Mouse (Mus musculus): ENCODE measurements at regions not wholly inside any gene's neighbourhood (a gene's known extent, or its start where the extent isn't known, plus 50 kb on each side); places are given as distances from the start of the nearest gene placed in this dataset.

DNA sequence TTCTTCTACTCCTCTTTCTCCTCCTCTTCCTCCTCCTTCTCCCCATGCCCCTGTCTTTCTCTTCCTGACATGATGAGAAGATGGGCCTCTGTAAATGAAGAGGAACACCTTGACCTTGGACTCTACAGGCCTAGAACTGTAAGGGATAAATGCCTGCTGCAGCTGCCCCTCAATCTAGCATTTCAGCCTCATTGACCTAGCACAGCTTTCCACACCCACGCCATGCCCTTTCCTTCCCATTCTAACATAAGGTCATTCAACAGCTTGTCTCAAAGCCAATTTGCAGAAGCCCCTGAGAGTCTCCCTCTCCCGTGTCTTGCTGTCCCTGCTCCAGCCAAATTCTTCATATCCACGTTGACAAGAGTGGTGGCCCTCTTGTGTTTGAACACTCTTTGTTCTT is 63.8 kb upstream of the Dscam start:
- no peak overlapping the region for H3K4me2 ChIP-seq (replicated peaks; ENCODE audit: low read depth, low read length, severe bottlenecking)
- ATAC-seq (ENCODE audit: low FRiP score, low read depth): no peak
- H3K27ac ChIP-seq (replicated peaks; ENCODE audit: low read depth, low read length): no peak overlapping the region
- DNase-seq (ENCODE audit: low spot score): no peak
- H3K9me3 ChIP-seq (ENCODE audit: control insufficient read depth, low read length): no peaks in the 10 kb centered on the region
- H3K4me3 ChIP-seq (replicated peaks; ENCODE audit: low read length): no peak overlapping the region
- no peaks in the 10 kb centered on the region for H3K27me3 ChIP-seq (ENCODE audit: control insufficient read depth, insufficient read depth, low read length)
- 65% methylated on average over 3 of the region's 3 CpGs for WGBS
- no peak for TF ChIP-seq POLR2A (IDR thresholded peaks at IDR 0.05; ENCODE audit: borderline replicate concordance, extremely low read depth, insufficient read depth, insufficient read length)
- no peaks in the 10 kb centered on the region for H3K4me1 ChIP-seq (ENCODE audit: control insufficient read depth, insufficient read depth, low read length)
- H3K36me3 ChIP-seq (ENCODE audit: control insufficient read depth, insufficient read depth, low read length): no peaks in the 10 kb centered on the region
- H3K9ac ChIP-seq (ENCODE audit: low read depth, low read length, severe bottlenecking): no peak overlapping the region

- no peaks in the 10 kb centered on the region for H3K36me3 ChIP-seq (ENCODE audit: control insufficient read depth, insufficient read depth, low read length)
- H3K9ac ChIP-seq (ENCODE audit: low read depth, low read length, severe bottlenecking): no peak overlapping the region
- no peak overlapping the region for H3K27ac ChIP-seq (replicated peaks; ENCODE audit: low read depth, low read length)
- no peaks in the 10 kb centered on the region for H3K9me3 ChIP-seq (ENCODE audit: control insufficient read depth, low read length)
- H3K4me2 ChIP-seq (replicated peaks; ENCODE audit: low read depth, low read length, severe bottlenecking): no peak overlapping the region
- ATAC-seq (ENCODE audit: low FRiP score, low read depth) (no peak), DNase-seq (ENCODE audit: low spot score) (no peak)
- WGBS: 64% methylated on average over 5 of the region's 5 CpGs
- no peak overlapping the region for H3K4me3 ChIP-seq (replicated peaks; ENCODE audit: low read length)
- TF ChIP-seq POLR2A (IDR thresholded peaks at IDR 0.05; ENCODE audit: borderline replicate concordance, extremely low read depth, insufficient read depth, insufficient read length): no peak
- H3K4me1 ChIP-seq (ENCODE audit: control insufficient read depth, insufficient read depth, low read length): no peaks in the 10 kb centered on the region
- H3K27me3 ChIP-seq (ENCODE audit: control insufficient read depth, insufficient read depth, low read length): no peaks in the 10 kb centered on the region
These were observed 69.1 kb upstream of the Dscam start for GRCm38 (mm10) chr16:97239626-97240025.

DNA sequence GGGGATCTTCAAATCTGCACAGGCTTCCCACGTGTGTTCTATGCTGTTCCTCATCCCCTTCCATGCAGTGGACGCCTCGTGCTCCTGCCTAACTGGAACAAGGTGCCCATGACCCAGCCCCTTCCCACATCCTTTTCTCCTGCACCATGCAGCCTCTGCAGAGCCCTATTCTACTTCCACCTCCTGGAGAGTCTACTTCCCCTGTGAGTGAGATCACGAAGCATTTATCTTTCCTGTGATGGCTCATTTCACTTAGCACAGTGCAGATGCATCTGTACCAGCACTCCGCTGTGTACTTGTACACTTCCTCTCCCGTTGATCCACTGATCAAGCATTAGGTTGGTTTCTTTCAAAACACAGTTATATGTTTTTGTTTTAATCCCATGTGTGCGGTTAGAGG is 69.5 kb upstream of the Dscam start:
- no peaks in the 10 kb centered on the region for H3K4me1 ChIP-seq (ENCODE audit: control insufficient read depth, insufficient read depth, low read length)
- no peak overlapping the region for H3K4me2 ChIP-seq (replicated peaks; ENCODE audit: low read depth, low read length, severe bottlenecking)
- TF ChIP-seq POLR2A (IDR thresholded peaks at IDR 0.05; ENCODE audit: borderline replicate concordance, extremely low read depth, insufficient read depth, insufficient read length): no peak
- DNase-seq (ENCODE audit: low spot score): no peak
- no peaks in the 10 kb centered on the region for H3K27me3 ChIP-seq (ENCODE audit: control insufficient read depth, insufficient read depth, low read length)
- 66% methylated on average over 7 of the region's 7 CpGs for WGBS
- no peak for ATAC-seq (ENCODE audit: low FRiP score, low read depth)
- H3K27ac ChIP-seq (replicated peaks; ENCODE audit: low read depth, low read length): no peak overlapping the region
- no peaks in the 10 kb centered on the region for H3K36me3 ChIP-seq (ENCODE audit: control insufficient read depth, insufficient read depth, low read length)
- no peaks in the 10 kb centered on the region for H3K9me3 ChIP-seq (ENCODE audit: control insufficient read depth, low read length)
- no peak overlapping the region for H3K4me3 ChIP-seq (replicated peaks; ENCODE audit: low read length)
- no peak overlapping the region for H3K9ac ChIP-seq (ENCODE audit: low read depth, low read length, severe bottlenecking)

- DNase-seq (ENCODE audit: low spot score) (no peak), ATAC-seq (ENCODE audit: low FRiP score, low read depth) (no peak)
- WGBS: 75% methylated on average over 8 of the region's 8 CpGs
- no peak overlapping the region for H3K27ac ChIP-seq (replicated peaks; ENCODE audit: low read depth, low read length)
- no peaks in the 10 kb centered on the region for H3K4me1 ChIP-seq (ENCODE audit: control insufficient read depth, insufficient read depth, low read length)
- no peak overlapping the region for H3K9ac ChIP-seq (ENCODE audit: low read depth, low read length, severe bottlenecking)
- H3K36me3 ChIP-seq (ENCODE audit: control insufficient read depth, insufficient read depth, low read length): no peaks in the 10 kb centered on the region
- no peaks in the 10 kb centered on the region for H3K27me3 ChIP-seq (ENCODE audit: control insufficient read depth, insufficient read depth, low read length)
- TF ChIP-seq POLR2A (IDR thresholded peaks at IDR 0.05; ENCODE audit: borderline replicate concordance, extremely low read depth, insufficient read depth, insufficient read length): no peak
- H3K4me2 ChIP-seq (replicated peaks; ENCODE audit: low read depth, low read length, severe bottlenecking): no peak overlapping the region
- no peak overlapping the region for H3K4me3 ChIP-seq (replicated peaks; ENCODE audit: low read length)
- H3K9me3 ChIP-seq (ENCODE audit: control insufficient read depth, low read length): no peaks in the 10 kb centered on the region
These were observed 70.4 kb upstream of the Dscam start for GRCm38 (mm10) chr16:97240859-97241360.

DNA sequence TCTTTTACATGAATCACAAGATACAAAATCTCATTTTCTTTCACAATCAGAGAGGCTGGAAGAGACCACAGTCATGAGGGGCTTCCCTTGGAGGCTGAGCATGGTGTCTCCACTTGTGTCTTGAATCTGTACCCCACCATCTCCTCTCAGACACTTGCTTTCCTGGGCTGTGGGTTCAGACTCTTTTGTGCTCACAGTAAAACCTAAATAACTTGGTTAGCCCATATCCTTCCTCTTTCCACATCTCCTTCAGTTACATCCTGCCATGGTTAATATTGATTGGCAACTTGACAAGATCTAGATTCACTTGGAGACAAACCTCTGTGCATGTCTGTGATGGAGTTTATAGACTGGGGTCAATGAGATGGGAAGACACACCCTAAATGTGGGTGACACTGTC is 71.1 kb upstream of the Dscam start:
- ATAC-seq (ENCODE audit: low FRiP score, low read depth): no peak
- no peaks in the 10 kb centered on the region for H3K27me3 ChIP-seq (ENCODE audit: control insufficient read depth, insufficient read depth, low read length)
- no peak overlapping the region for H3K4me2 ChIP-seq (replicated peaks; ENCODE audit: low read depth, low read length, severe bottlenecking)
- H3K4me3 ChIP-seq (replicated peaks; ENCODE audit: low read length): no peak overlapping the region
- no peak overlapping the region for H3K9ac ChIP-seq (ENCODE audit: low read depth, low read length, severe bottlenecking)
- H3K27ac ChIP-seq (replicated peaks; ENCODE audit: low read depth, low read length): no peak overlapping the region
- DNase-seq (ENCODE audit: low spot score): no peak
- H3K36me3 ChIP-seq (ENCODE audit: control insufficient read depth, insufficient read depth, low read length): no peaks in the 10 kb centered on the region
- H3K4me1 ChIP-seq (ENCODE audit: control insufficient read depth, insufficient read depth, low read length): no peaks in the 10 kb centered on the region
- no peaks in the 10 kb centered on the region for H3K9me3 ChIP-seq (ENCODE audit: control insufficient read depth, low read length)
- no peak for TF ChIP-seq POLR2A (IDR thresholded peaks at IDR 0.05; ENCODE audit: borderline replicate concordance, extremely low read depth, insufficient read depth, insufficient read length)

GRCm38 (mm10) chr16:97250488-97250887 is 79.9 kb upstream of the Dscam start:
- Histone ChIP-seq H3K9me3 (ENCODE audit: control insufficient read depth, low read length) (no peaks in the 10 kb centered on the region), H3K4me3 (replicated peaks; ENCODE audit: low read length) (no peak overlapping the region), H3K4me2 (replicated peaks; ENCODE audit: low read depth, low read length, severe bottlenecking) (no peak overlapping the region), H3K36me3 (ENCODE audit: control insufficient read depth, insufficient read depth, low read length) (no peaks in the 10 kb centered on the region), H3K9ac (ENCODE audit: low read depth, low read length, severe bottlenecking) (no peak overlapping the region), H3K27me3 (ENCODE audit: control insufficient read depth, insufficient read depth, low read length) (no peaks in the 10 kb centered on the region), H3K4me1 (ENCODE audit: control insufficient read depth, insufficient read depth, low read length) (no peaks in the 10 kb centered on the region), H3K27ac (replicated peaks; ENCODE audit: low read depth, low read length) (no peak overlapping the region)
- no peak for ATAC-seq (ENCODE audit: low FRiP score, low read depth)
- WGBS: 67% methylated on average over 6 of the region's 6 CpGs
- TF ChIP-seq POLR2A (IDR thresholded peaks at IDR 0.05; ENCODE audit: borderline replicate concordance, extremely low read depth, insufficient read depth, insufficient read length): no peak
- DNase-seq (ENCODE audit: low spot score): no peak

Data from limb, embryonic 14.5 days (tissue).